Mouse (Mus musculus): ENCODE results near the gene Csf2rb2.
"Not testable (repeated sequence)": the region's sequence is repeated elsewhere in the genome, so short reads cannot be mapped to it uniquely, and the experiment has no call there.

- TF ChIP-seq CTCF (IDR thresholded peaks at IDR 0.05; ENCODE audit: borderline replicate concordance, extremely low read depth, insufficient read depth, insufficient read length); POLR2A (IDR thresholded peaks at IDR 0.05; ENCODE audit: borderline replicate concordance, extremely low read depth, insufficient read depth, insufficient read length, poor library complexity, severe bottlenecking): not testable (repeated sequence)
These were observed 35.4 kb upstream of the Csf2rb2 start for GRCm38 (mm10) chr15:78340919-78341318.
